Mouse (Mus musculus) testis, adult 2 months (tissue): ENCODE data around the gene Nim1k. TPM values are rescaled to one million over a fixed set of nuclear protein-coding genes. Genes with fewer than 3 reads are reported as not detected.

Experiments
- H3K27ac ChIP-seq: fragments of 200-500 bp; 2 replicates; pipeline ENCODE4 v1.5.1; 2012; ENCODE audit warnings: low read depth, low read length; ENCODE audit not compliant: control insufficient read depth, insufficient read depth
- H3K27me3 ChIP-seq: fragments of 200-500 bp; 2 replicates; pipeline ENCODE4 v1.6.1; 2012; ENCODE audit warnings: mild to moderate bottlenecking, low read length, moderate library complexity; ENCODE audit not compliant: control insufficient read depth, insufficient read depth
- H3K36me3 ChIP-seq: fragments of 200-500 bp; 2 replicates; pipeline ENCODE4 v1.6.1; 2012; ENCODE audit warnings: mild to moderate bottlenecking, low read length; ENCODE audit not compliant: control insufficient read depth, insufficient read depth
- H3K4me1 ChIP-seq: fragments of 200-500 bp; 2 replicates; pipeline ENCODE4 v1.6.1; 2012; ENCODE audit warnings: low read length; ENCODE audit not compliant: control insufficient read depth, insufficient read depth
- H3K4me3 ChIP-seq: fragments of 200-500 bp; 2 replicates; pipeline ENCODE4 v1.5.1; 2012; ENCODE audit warnings: low read depth, mild to moderate bottlenecking, low read length, moderate library complexity, mixed read lengths; ENCODE audit not compliant: control insufficient read depth
- CTCF ChIP-seq: fragments of 200-500 bp; IDR thresholded peaks from 2 replicates; pipeline ENCODE4 v1.5.1; 2012; ENCODE audit warnings: low read depth, mild to moderate bottlenecking, inconsistent platforms, low read length, moderate library complexity; ENCODE audit not compliant: control insufficient read depth, insufficient read depth, insufficient replicate concordance
- POLR2A ChIP-seq: fragments of 200-500 bp; IDR thresholded peaks from 2 replicates; pipeline ENCODE4 v1.6.1; 2012; ENCODE audit warnings: low read depth, mild to moderate bottlenecking, inconsistent platforms, low read length, moderate library complexity; ENCODE audit not compliant: control insufficient read depth
- polyA plus RNA-seq: library from polyadenylated mRNA; depleted of rRNA; stranded (reverse); fragments of >200 nt; gene quantifications from 2 replicates; pipeline ENCODE4 v1.2.3, GENCODE M21; 2012

The Nim1k gene
- polyA plus RNA-seq, 1 experiment = 2.2 TPM

- Histone ChIP-seq H3K27me3 (no peaks in the 10 kb centered on the region), H3K4me3 (no peak overlapping the region), H3K27ac (no peak overlapping the region), H3K36me3 (no peaks in the 10 kb centered on the region), H3K4me1 (peaks cover 5% of the 10 kb centered on the region)
- TF ChIP-seq CTCF = no peak
- no peak for TF ChIP-seq POLR2A
Measured at GRCm38 (mm10) chr13:119724541-119724940, 31.1 kb downstream of the Nim1k start.

GRCm38 (mm10) chr13:119723368-119723767 is 32.3 kb downstream of the Nim1k start:
- Histone ChIP-seq H3K27me3 (no peaks in the 10 kb centered on the region), H3K4me3 (no peak overlapping the region), H3K27ac (no peak overlapping the region), H3K4me1 (peaks cover 5% of the 10 kb centered on the region), H3K36me3 (no peaks in the 10 kb centered on the region)
- TF ChIP-seq CTCF (no peak), POLR2A (no peak)

- no peak overlapping the region for H3K4me3 ChIP-seq
- TF ChIP-seq CTCF (no peak), POLR2A (no peak)
- H3K36me3 ChIP-seq = no peaks in the 10 kb centered on the region
- H3K27me3 ChIP-seq = no peaks in the 10 kb centered on the region
- H3K27ac ChIP-seq = no peak overlapping the region
- no peaks in the 10 kb centered on the region for H3K4me1 ChIP-seq
Measured at GRCm38 (mm10) chr13:119722447-119722846, 33.2 kb downstream of the Nim1k start.

- Histone ChIP-seq H3K27ac (no peak overlapping the region), H3K4me1 (no peaks in the 10 kb centered on the region), H3K4me3 (no peak overlapping the region), H3K27me3 (no peaks in the 10 kb centered on the region), H3K36me3 (no peaks in the 10 kb centered on the region)
- TF ChIP-seq CTCF (no peak), POLR2A (no peak)
Measured at GRCm38 (mm10) chr13:119716105-119716504, 39.6 kb downstream of the Nim1k start.

GRCm38 (mm10) chr13:119713821-119714220 is 41.9 kb downstream of the Nim1k start:
- H3K27ac ChIP-seq = no peak overlapping the region
- H3K27me3 ChIP-seq = no peaks in the 10 kb centered on the region
- TF ChIP-seq CTCF (no peak), POLR2A (no peak)
- no peaks in the 10 kb centered on the region for H3K4me1 ChIP-seq
- H3K4me3 ChIP-seq = no peak overlapping the region
- no peaks in the 10 kb centered on the region for H3K36me3 ChIP-seq

GRCm38 (mm10) chr13:119713107-119713787 is 42.4 kb downstream of the Nim1k start:
- Histone ChIP-seq H3K27me3 (no peaks in the 10 kb centered on the region), H3K27ac (no peak overlapping the region), H3K36me3 (no peaks in the 10 kb centered on the region), H3K4me1 (no peaks in the 10 kb centered on the region), H3K4me3 (no peak overlapping the region)
- no peak for TF ChIP-seq CTCF
- TF ChIP-seq POLR2A = no peak

GRCm38 (mm10) chr13:119712463-119712862 is 43.2 kb downstream of the Nim1k start:
- no peaks in the 10 kb centered on the region for H3K4me1 ChIP-seq
- no peaks in the 10 kb centered on the region for H3K27me3 ChIP-seq
- TF ChIP-seq POLR2A = no peak
- H3K4me3 ChIP-seq = no peak overlapping the region
- no peaks in the 10 kb centered on the region for H3K36me3 ChIP-seq
- no peak overlapping the region for H3K27ac ChIP-seq

- H3K4me1 ChIP-seq = no peaks in the 10 kb centered on the region
- no peaks in the 10 kb centered on the region for H3K36me3 ChIP-seq
- no peak overlapping the region for H3K27ac ChIP-seq
- H3K27me3 ChIP-seq = no peaks in the 10 kb centered on the region
- H3K4me3 ChIP-seq = no peak overlapping the region
- no peak for TF ChIP-seq CTCF
- no peak for TF ChIP-seq POLR2A
Measured at GRCm38 (mm10) chr13:119710268-119710610, 45.4 kb downstream of the Nim1k start.
